Mouse (Mus musculus): ENCODE measurements around the gene Sec24d. TPM values are rescaled to one million over a fixed set of nuclear protein-coding genes. Genes with fewer than 3 reads are reported as not detected.

Sec24d gene
- polyA plus RNA-seq, 1 experiment from 2014 or later: 19.4 TPM

GRCm38 (mm10) chr3:123309141-123309540 is 41.9 kb downstream of the Sec24d start:
- no peaks in the 10 kb centered on the region for H3K36me3 ChIP-seq
- WGBS: 74% methylated on average over 6 of the region's 6 CpGs
- no peaks in the 10 kb centered on the region for H3K27me3 ChIP-seq (ENCODE audit: low read depth, poor library complexity, severe bottlenecking)
- H3K9me3 ChIP-seq (replicated peaks): no peaks in the 10 kb centered on the region
- no peak for DNase-seq (ENCODE audit: low spot score)
- no peak overlapping the region for H3K27ac ChIP-seq
- H3K4me1 ChIP-seq: no peaks in the 10 kb centered on the region
- no peak overlapping the region for H3K4me3 ChIP-seq

- 90% methylated on average over 9 of the region's 9 CpGs for WGBS
- DNase-seq (ENCODE audit: low spot score): no peak
- H3K4me1 ChIP-seq: no peaks in the 10 kb centered on the region
- H3K27me3 ChIP-seq (ENCODE audit: low read depth, poor library complexity, severe bottlenecking): no peaks in the 10 kb centered on the region
- no peak overlapping the region for H3K27ac ChIP-seq
- no peaks in the 10 kb centered on the region for H3K36me3 ChIP-seq
- H3K4me3 ChIP-seq: no peak overlapping the region
- no peaks in the 10 kb centered on the region for H3K9me3 ChIP-seq (replicated peaks)
These were observed 45.3 kb downstream of the Sec24d start for GRCm38 (mm10) chr3:123312477-123313062.

GRCm38 (mm10) chr3:123313477-123313876 is 46.2 kb downstream of the Sec24d start:
- Histone ChIP-seq H3K27ac (no peak overlapping the region), H3K9me3 (replicated peaks) (no peaks in the 10 kb centered on the region), H3K36me3 (no peaks in the 10 kb centered on the region), H3K4me3 (no peak overlapping the region), H3K4me1 (no peaks in the 10 kb centered on the region), H3K27me3 (ENCODE audit: low read depth, poor library complexity, severe bottlenecking) (no peaks in the 10 kb centered on the region)
- DNase-seq (ENCODE audit: low spot score): no peak
- 87% methylated on average over 5 of the region's 5 CpGs for WGBS

GRCm38 (mm10) chr3:123313920-123314614 is 46.8 kb downstream of the Sec24d start:
- no peak overlapping the region for H3K27ac ChIP-seq
- no peaks in the 10 kb centered on the region for H3K27me3 ChIP-seq (ENCODE audit: low read depth, poor library complexity, severe bottlenecking)
- no peak overlapping the region for H3K4me3 ChIP-seq
- 40% methylated on average over 12 of the region's 12 CpGs for WGBS
- H3K4me1 ChIP-seq: no peaks in the 10 kb centered on the region
- H3K9me3 ChIP-seq (replicated peaks): no peaks in the 10 kb centered on the region
- no peak for DNase-seq (ENCODE audit: low spot score)
- no peaks in the 10 kb centered on the region for H3K36me3 ChIP-seq

DNA sequence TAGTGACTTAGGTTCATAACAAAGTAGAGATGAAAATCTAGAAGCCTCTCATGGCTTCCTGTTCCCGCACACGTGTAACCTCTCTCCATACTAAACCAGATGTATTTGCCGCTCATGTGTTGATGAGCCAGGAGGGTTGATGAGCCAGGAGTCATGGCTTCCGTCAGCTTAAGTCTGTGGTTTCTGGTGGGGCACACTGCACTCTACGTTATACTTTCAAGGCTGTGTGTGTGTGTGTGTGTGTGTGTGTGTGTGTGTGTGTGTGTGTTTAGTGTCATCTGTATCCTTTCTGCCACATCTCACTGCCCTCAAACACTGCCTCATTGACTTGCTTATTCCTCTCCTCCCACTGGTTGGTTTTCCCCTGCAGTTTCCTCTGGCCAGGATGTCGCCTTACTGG is 48.8 kb downstream of the Sec24d start:
- no peak for DNase-seq (ENCODE audit: low spot score)
- H3K4me3 ChIP-seq: no peak overlapping the region
- H3K36me3 ChIP-seq: no peaks in the 10 kb centered on the region
- no peak overlapping the region for H3K27ac ChIP-seq
- 88% methylated on average over 6 of the region's 6 CpGs for WGBS
- no peaks in the 10 kb centered on the region for H3K27me3 ChIP-seq (ENCODE audit: low read depth, poor library complexity, severe bottlenecking)
- no peaks in the 10 kb centered on the region for H3K9me3 ChIP-seq (replicated peaks)
- no peaks in the 10 kb centered on the region for H3K4me1 ChIP-seq

DNA sequence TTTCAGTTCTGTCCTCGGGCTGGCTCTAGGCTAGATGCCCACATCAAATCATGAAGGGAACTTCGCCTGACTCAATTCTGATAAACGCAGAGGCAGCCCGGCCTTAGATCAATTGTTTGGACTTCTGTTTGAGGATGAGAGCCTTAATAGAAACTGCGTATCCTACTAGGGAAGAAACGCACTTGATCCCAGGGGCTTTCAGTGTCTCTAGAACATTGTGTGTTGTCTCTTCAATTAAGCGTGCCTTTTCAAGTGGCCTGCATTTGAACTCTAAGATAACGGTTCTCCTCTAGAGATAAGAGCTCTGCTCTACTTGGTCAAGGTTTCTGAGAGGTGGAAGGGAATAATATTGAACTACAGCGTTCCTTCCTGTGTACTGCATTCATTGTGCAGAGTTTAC is 49.8 kb downstream of the Sec24d start:
- no peaks in the 10 kb centered on the region for H3K4me1 ChIP-seq
- 90% methylated on average over 9 of the region's 9 CpGs for WGBS
- DNase-seq (ENCODE audit: low spot score): no peak

GRCm38 (mm10) chr3:123320341-123320740 is 53.1 kb downstream of the Sec24d start:
- H3K27ac ChIP-seq: no peak overlapping the region

More for the DNA sequence above, 49.8 kb downstream of the Sec24d start:
- no peak overlapping the region for H3K27ac ChIP-seq
- H3K9me3 ChIP-seq (replicated peaks): no peaks in the 10 kb centered on the region
- H3K36me3 ChIP-seq: no peaks in the 10 kb centered on the region
- no peak overlapping the region for H3K4me3 ChIP-seq
- no peaks in the 10 kb centered on the region for H3K27me3 ChIP-seq (ENCODE audit: low read depth, poor library complexity, severe bottlenecking)

GRCm38 (mm10) chr3:123321612-123322011 is 54.4 kb downstream of the Sec24d start:
- WGBS: 86% methylated on average over 6 of the region's 6 CpGs
- no peaks in the 10 kb centered on the region for H3K27me3 ChIP-seq (ENCODE audit: low read depth, poor library complexity, severe bottlenecking)
- no peaks in the 10 kb centered on the region for H3K4me1 ChIP-seq
- H3K4me3 ChIP-seq: no peak overlapping the region
- no peaks in the 10 kb centered on the region for H3K9me3 ChIP-seq (replicated peaks)
- H3K36me3 ChIP-seq: no peaks in the 10 kb centered on the region
- no peak overlapping the region for H3K27ac ChIP-seq
- DNase-seq (ENCODE audit: low spot score): no peak

More at GRCm38 (mm10) chr3:123320341-123320740, 53.1 kb downstream of the Sec24d start:
- Histone ChIP-seq H3K36me3 (no peaks in the 10 kb centered on the region), H3K27me3 (ENCODE audit: low read depth, poor library complexity, severe bottlenecking) (no peaks in the 10 kb centered on the region), H3K4me3 (no peak overlapping the region), H3K4me1 (no peaks in the 10 kb centered on the region), H3K9me3 (replicated peaks) (no peaks in the 10 kb centered on the region)
- WGBS: 83% methylated on average over 9 of the region's 9 CpGs
- no peak for DNase-seq (ENCODE audit: low spot score)

GRCm38 (mm10) chr3:123322147-123322546 is 54.9 kb downstream of the Sec24d start:
- no peaks in the 10 kb centered on the region for H3K36me3 ChIP-seq
- no peaks in the 10 kb centered on the region for H3K4me1 ChIP-seq
- H3K9me3 ChIP-seq (replicated peaks): no peaks in the 10 kb centered on the region
- H3K4me3 ChIP-seq: no peak overlapping the region
- DNase-seq (ENCODE audit: low spot score): no peak
- no peaks in the 10 kb centered on the region for H3K27me3 ChIP-seq (ENCODE audit: low read depth, poor library complexity, severe bottlenecking)
- 32% methylated on average over 1 of the region's 1 CpGs for WGBS
- H3K27ac ChIP-seq: no peak overlapping the region

- Histone ChIP-seq H3K27ac (no peak overlapping the region), H3K4me3 (no peak overlapping the region), H3K9me3 (replicated peaks) (no peaks in the 10 kb centered on the region), H3K27me3 (ENCODE audit: low read depth, poor library complexity, severe bottlenecking) (no peaks in the 10 kb centered on the region), H3K4me1 (no peaks in the 10 kb centered on the region), H3K36me3 (0 out of 2 replicates have a peak, but pooled peaks cover 2% of the 10 kb centered on the region)
- WGBS: 76% methylated on average over 4 of the region's 4 CpGs
- no peak for DNase-seq (ENCODE audit: low spot score)
These were observed 57.1 kb downstream of the Sec24d start for GRCm38 (mm10) chr3:123324326-123324725.

DNA sequence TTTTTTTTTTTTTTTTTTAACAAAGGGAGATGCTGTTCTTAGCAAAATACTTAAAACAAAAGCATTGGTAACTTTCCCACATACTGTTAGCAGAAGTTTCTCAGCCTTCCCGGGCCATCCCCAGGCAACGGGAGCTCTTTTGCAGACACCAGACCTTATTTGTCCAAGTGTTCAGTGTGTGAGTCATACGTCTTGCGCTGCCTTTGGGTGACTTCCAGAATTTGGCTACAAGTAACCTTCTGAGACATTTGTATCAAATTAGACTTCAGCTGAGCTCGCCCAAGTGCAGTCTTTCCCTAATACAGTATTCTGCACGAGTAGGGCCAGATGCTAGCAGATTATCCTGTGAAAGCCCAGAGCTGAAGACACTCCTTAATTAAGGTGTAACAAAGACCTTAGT is 62.0 kb downstream of the Sec24d start:
- Histone ChIP-seq H3K4me3 (no peak overlapping the region), H3K27me3 (ENCODE audit: low read depth, poor library complexity, severe bottlenecking) (no peaks in the 10 kb centered on the region), H3K9me3 (replicated peaks) (no peaks in the 10 kb centered on the region), H3K4me1 (peaks cover 3% of the 10 kb centered on the region; the same call in 1 of the 2 replicates), H3K36me3 (0 out of 2 replicates have a peak, but pooled peaks cover 2% of the 10 kb centered on the region), H3K27ac (no peak overlapping the region)
- 84% methylated on average over 6 of the region's 6 CpGs for WGBS
- no peak for DNase-seq (ENCODE audit: low spot score)

GRCm38 (mm10) chr3:123330221-123330620 is 63.0 kb downstream of the Sec24d start:
- Histone ChIP-seq H3K27ac (no peak overlapping the region), H3K36me3 (0 out of 2 replicates have a peak, but pooled peaks cover 2% of the 10 kb centered on the region), H3K4me1 (peaks cover 6% of the 10 kb centered on the region; the same call in 1 of the 2 replicates), H3K27me3 (ENCODE audit: low read depth, poor library complexity, severe bottlenecking) (no peaks in the 10 kb centered on the region), H3K4me3 (no peak overlapping the region), H3K9me3 (replicated peaks) (no peaks in the 10 kb centered on the region)
- WGBS: 92% methylated on average over 4 of the region's 4 CpGs
- DNase-seq (ENCODE audit: low spot score): no peak

DNA sequence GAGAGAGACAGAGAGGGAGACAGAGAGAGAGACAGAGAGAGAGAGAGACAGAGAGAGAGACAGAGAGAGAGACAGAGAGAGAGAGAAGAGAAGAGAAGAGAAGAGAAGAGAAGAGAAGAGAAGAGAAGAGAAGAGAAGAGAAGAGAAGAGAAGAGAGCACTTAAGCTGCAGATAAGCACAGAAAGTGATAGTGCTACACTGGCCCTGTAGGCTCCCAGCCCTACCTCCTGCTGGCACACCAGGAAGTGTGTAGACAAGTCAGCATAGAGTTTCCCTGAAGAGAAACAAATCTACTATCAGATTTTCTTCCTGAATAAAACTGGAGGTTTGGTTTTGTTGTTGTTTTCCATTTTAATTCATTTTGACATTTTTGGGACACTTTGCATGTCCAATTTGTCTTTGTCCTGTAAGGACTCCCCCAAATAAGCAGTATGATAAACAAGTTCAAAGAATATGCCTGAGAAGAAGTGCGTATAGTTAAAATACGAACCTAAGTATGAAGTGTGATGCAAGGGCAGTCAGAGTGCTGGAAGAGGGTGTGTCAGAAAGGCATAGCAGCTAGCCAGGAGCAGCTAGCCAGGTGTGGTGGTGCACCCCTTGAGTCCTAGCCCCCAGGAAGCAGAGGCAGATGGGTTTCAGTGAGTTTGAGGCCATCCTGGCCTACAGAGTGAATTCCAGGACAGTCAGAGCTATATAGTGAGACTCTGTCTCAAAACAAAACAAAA is 65.2 kb downstream of the Sec24d start:
- Histone ChIP-seq H3K27ac (no peak overlapping the region), H3K36me3 (no peaks in the 10 kb centered on the region), H3K4me1 (peaks cover 9% of the 10 kb centered on the region; the same call in 1 of the 2 replicates), H3K4me3 (no peak overlapping the region), H3K27me3 (ENCODE audit: low read depth, poor library complexity, severe bottlenecking) (no peaks in the 10 kb centered on the region), H3K9me3 (replicated peaks) (no peaks in the 10 kb centered on the region)
- 87% methylated on average over 2 of the region's 2 CpGs for WGBS
- no peak for DNase-seq (ENCODE audit: low spot score)
